Mouse (Mus musculus) forebrain, embryonic 11.5 days (tissue): Measurements from ENCODE around the gene Wbp11. TPM values are rescaled to one million over a fixed set of nuclear protein-coding genes. Genes with fewer than 3 reads are reported as not detected.

Experiments used
- ATAC-seq: fragments of 200-750 bp; cut with Nextera tagmentation; replicated peaks from 2 replicates; pipeline ENCODE4 v1.8.0; 2017; ENCODE audit warnings: moderate TSS enrichment; ENCODE audit not compliant: low FRiP score
- DNase-seq: peaks from one replicate; pipeline ENCODE4 v3.0.0-alpha.2; 2017; ENCODE audit warnings: low spot score
- H3K27ac ChIP-seq: fragments of 300-500 bp; sonication (generic); 2 replicates; pipeline ENCODE4 v1.5.1; 2014; ENCODE audit warnings: low read depth, low read length
- H3K27me3 ChIP-seq: fragments of 300-500 bp; sonication (generic); 2 replicates; pipeline ENCODE4 v1.6.1; 2014; ENCODE audit warnings: mild to moderate bottlenecking, low read length, mixed read lengths; ENCODE audit not compliant: control insufficient read depth, insufficient read depth
- H3K36me3 ChIP-seq: fragments of 300-500 bp; sonication (generic); 2 replicates; pipeline ENCODE4 v1.6.1; 2014; ENCODE audit warnings: mild to moderate bottlenecking, low read length, moderate library complexity, mixed read lengths; ENCODE audit not compliant: control insufficient read depth, insufficient read depth
- H3K4me1 ChIP-seq: fragments of 300-500 bp; sonication (generic); replicated peaks from 2 replicates; pipeline ENCODE4 v1.6.1; 2014; ENCODE audit warnings: low read length, mixed read lengths; ENCODE audit not compliant: control insufficient read depth, insufficient read depth
- H3K4me2 ChIP-seq: fragments of 300-500 bp; sonication (generic); 2 replicates; pipeline ENCODE4 v1.6.1; 2014; ENCODE audit warnings: low read depth, mild to moderate bottlenecking, low read length, moderate library complexity, mixed read lengths; ENCODE audit not compliant: severe bottlenecking
- H3K4me3 ChIP-seq: fragments of 300-500 bp; sonication (generic); 2 replicates; pipeline ENCODE4 v1.5.1; 2014; ENCODE audit warnings: low read depth, low read length
- H3K9ac ChIP-seq: fragments of 300-500 bp; sonication (generic); 2 replicates; pipeline ENCODE4 v1.6.1; 2014; ENCODE audit warnings: low read length
- H3K9me3 ChIP-seq: fragments of 300-500 bp; sonication (generic); 2 replicates; pipeline ENCODE4 v1.6.1; 2016; ENCODE audit warnings: low read length, mixed read lengths; ENCODE audit not compliant: control insufficient read depth
- WGBS: fragments of 180-500 bp; shearing (Covaris S2); extraction: QIAGEN DNeasy Blood & Tissue Kit; methylation state at CpG from one replicate; pipeline ENCODE4 v1.1.7; 2014; 5-methylcytosine and 5-hydroxymethylcytosine counted together
- microRNA-seq: library from miRNA; unstranded; fragments of <30 nt; microRNA quantifications from one replicate; pipeline ENCODE4, GENCODE M21; 2016; ENCODE audit not compliant: insufficient number of aligned reads
- polyA plus RNA-seq: library from polyadenylated mRNA; unstranded; fragments of >200 nt; fragmentation: Nextera tagmentation; extraction: Ambion mirVana; gene quantifications from 2 replicates; pipeline ENCODE4 v1.2.1, GENCODE M21; 2014

Gene Wbp11
- polyA plus RNA-seq, 1 experiment from 2014 or later, result 191 TPM

- no peak overlapping the region for H3K4me3 ChIP-seq
- WGBS, result 85% methylated on average over 8 of the region's 8 CpGs
Measured at GRCm38 (mm10) chr6:136769143-136769542, 58.9 kb downstream of the Wbp11 start.

GRCm38 (mm10) chr6:136763912-136764311 lies 64.1 kb downstream of the Wbp11 start:
- Histone ChIP-seq H3K27ac (no peak overlapping the region), H3K36me3 (no peaks in the 10 kb centered on the region), H3K4me3 (no peak overlapping the region), H3K4me1 (no peaks in the 10 kb centered on the region), H3K9me3 (no peaks in the 10 kb centered on the region), H3K9ac (no peak overlapping the region), H3K27me3 (no peaks in the 10 kb centered on the region), H3K4me2 (no peak overlapping the region)
- DNase-seq (no peak), ATAC-seq (no peak)
- 93% methylated on average over 1 of the region's 1 CpGs for WGBS

More at GRCm38 (mm10) chr6:136769143-136769542, 58.9 kb downstream of the Wbp11 start:
- H3K9me3 ChIP-seq, result no peaks in the 10 kb centered on the region
- H3K9ac ChIP-seq, result no peak overlapping the region
- H3K36me3 ChIP-seq, result no peaks in the 10 kb centered on the region
- ATAC-seq, result no peak
- no peak for DNase-seq
- no peak overlapping the region for H3K27ac ChIP-seq
- H3K4me1 ChIP-seq, result no peaks in the 10 kb centered on the region
- H3K27me3 ChIP-seq, result no peaks in the 10 kb centered on the region
- H3K4me2 ChIP-seq, result no peak overlapping the region

Small RNA genes within 50 kb of the gene (microRNA-seq; reads per million reads assigned to microRNA genes)
- gene Gm44364, result not detected

Other genes with a start within 250 kb of the Wbp11 start
- 0.99 and 1.1 TPM in 2 replicates for gene Plbd1, start 166.3 kb downstream of the Wbp11 start, polyA plus RNA-seq
- not detected in 2 replicates for gene Gucy2c, start 46.5 kb downstream of the Wbp11 start, polyA plus RNA-seq
- 0.45 and 0.53 TPM in 2 replicates for gene Hist4h4, start 23.8 kb downstream of the Wbp11 start, polyA plus RNA-seq
- 85.0 and 94.7 TPM in 2 replicates for gene H2afj, start 20.0 kb downstream of the Wbp11 start, polyA plus RNA-seq
- gene BC049715, start 607 bp downstream of the Wbp11 start, polyA plus RNA-seq, result 1.6 and 2.0 TPM in 2 replicates
- gene Smco3, start 7.2 kb upstream of the Wbp11 start, polyA plus RNA-seq, result 0.44 TPM in 1 of 2 replicates, not detected in the other
- 0.61 and 0.99 TPM in 2 replicates for gene Art4, start 29.5 kb upstream of the Wbp11 start, polyA plus RNA-seq
- gene Mgp, start 47.6 kb upstream of the Wbp11 start, polyA plus RNA-seq, result 1.9 and 2.2 TPM in 2 replicates
- gene Erp27, start 93.9 kb upstream of the Wbp11 start, polyA plus RNA-seq, result not detected in 2 replicates
- not detected in 2 replicates for gene Pde6h, start 95.6 kb upstream of the Wbp11 start, polyA plus RNA-seq
- gene Arhgdib, start 113.7 kb upstream of the Wbp11 start, polyA plus RNA-seq, result 21.3 and 25.2 TPM in 2 replicates